Mouse (Mus musculus) layer of hippocampus, adult 9-11 months (tissue): Measurements from ENCODE around the gene Adam33.
A peak's percentile ranks its signal among the peaks of the same experiment; 100 is the strongest.
"Not testable (repeated sequence)": the region's sequence is repeated elsewhere in the genome, so short reads cannot be mapped to it uniquely, and the experiment has no call there.

Experiments used
- DNase-seq: peaks from one replicate; pipeline ENCODE4 v3.0.0; 2022

Adam33 gene

DNA sequence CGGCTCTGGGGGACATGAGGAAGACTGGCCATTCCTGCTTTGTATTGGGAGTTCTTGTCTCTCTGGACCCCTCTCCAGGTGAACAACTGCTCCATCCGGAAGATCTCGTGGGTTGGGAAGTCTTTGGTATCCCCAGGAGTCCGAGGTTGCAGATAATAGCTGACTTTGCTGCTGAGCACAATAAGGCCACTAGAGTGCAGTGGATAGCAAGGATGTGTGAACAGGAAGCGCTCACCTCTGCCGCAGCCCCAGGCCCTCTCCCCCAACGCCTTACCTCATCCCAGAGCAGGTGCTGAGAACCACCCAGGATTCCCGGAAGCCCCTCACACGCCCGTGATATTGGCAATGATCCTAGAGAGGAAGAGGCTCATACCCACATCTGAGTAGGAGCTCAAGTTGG, 7.4 kb downstream of the Adam33 start:
- no peak for DNase-seq

DNA sequence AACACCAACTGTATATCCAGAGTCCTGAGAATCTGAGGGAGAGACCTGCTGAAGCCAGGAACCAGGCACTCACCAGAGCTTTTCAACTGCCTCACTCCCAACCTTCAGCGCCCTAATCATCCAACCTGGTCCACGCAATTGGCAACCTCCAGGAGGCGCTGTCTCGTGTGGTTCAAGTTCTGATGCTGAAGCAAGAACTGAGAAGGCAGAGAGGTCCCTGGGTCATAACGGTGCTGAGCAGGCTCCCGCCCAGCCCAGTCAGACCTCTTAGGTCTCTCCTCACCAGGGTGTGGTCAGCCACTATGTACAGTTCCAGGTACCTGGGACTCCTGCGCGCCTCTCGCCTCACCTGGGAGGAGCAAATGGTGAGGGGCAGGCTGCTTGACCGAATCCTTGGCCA, 8.0 kb downstream of the Adam33 start:
- no peak for DNase-seq

- no peak for DNase-seq
Observed at GRCm38 (mm10) chr2:131054646-131055264, 8.9 kb downstream of the Adam33 start.

- DNase-seq, result no peak
Observed at GRCm38 (mm10) chr2:131053851-131054645, 9.6 kb downstream of the Adam33 start.

DNA sequence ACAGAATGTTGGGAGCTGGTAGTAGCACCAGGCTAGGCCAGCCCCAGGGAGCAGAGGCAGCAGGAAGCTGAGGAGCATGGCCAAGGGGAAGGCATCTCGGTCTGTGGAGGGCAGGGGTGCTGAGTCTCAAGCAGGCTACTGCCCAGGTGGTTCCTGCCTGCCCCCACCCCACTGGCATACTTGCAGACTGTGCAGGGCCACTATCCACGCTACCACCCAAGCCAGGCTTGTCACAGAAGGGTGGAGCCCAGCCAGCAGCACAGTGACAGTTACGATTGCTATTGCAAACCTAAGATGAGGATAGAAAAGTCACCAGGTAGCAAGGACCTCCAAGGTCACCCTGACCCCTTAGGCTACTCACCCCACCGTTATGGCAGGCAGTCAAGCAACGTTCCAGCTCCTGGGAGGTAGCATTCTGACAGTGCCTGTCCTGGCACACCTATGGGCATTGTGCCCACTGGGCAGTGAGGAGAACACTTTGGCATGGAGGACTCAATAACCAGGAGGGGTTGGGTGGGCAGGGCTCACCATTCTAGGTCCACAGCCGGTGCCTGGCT, 10.7 kb downstream of the Adam33 start:
- DNase-seq, result no peak

GRCm38 (mm10) chr2:131052043-131052442, 11.6 kb downstream of the Adam33 start:
- DNase-seq, result no peak

GRCm38 (mm10) chr2:131046025-131046424, 17.6 kb downstream of the Adam33 start:
- DNase-seq, result no peak

DNA sequence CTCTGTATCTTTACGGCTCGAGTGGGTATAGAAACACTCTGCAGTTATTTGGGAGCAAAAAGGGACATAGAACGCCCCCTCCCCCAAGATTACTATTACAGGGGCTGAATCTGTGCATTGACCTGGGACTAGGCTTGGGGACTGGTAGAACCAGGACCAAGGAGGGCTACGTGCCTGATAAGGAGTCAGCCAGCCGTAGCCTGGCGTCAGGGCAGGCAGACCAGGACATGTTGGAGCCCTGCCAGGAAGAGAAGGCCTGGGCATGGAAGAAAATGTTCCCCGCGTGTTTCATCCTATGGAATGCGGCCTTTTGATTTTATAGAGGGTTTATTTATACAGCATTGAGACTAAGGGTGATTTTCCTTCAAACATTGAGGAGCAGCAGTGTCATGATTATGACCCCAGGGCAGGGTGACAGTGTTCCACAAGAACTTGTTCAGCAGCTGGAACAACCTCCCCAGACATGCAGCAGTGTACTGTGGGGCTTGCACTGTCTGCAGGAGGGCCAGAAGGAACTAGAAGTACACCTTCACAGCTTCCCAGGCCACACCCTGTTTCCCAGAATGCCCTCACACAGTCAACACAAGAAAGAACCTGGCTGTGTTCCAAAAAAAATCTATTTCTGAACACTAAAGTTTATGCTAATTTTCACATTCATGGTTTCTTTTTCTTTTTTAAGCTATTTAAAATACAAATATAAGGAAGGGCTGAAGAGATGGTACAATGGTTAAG, 18.5 kb downstream of the Adam33 start:
- no peak for DNase-seq

DNA sequence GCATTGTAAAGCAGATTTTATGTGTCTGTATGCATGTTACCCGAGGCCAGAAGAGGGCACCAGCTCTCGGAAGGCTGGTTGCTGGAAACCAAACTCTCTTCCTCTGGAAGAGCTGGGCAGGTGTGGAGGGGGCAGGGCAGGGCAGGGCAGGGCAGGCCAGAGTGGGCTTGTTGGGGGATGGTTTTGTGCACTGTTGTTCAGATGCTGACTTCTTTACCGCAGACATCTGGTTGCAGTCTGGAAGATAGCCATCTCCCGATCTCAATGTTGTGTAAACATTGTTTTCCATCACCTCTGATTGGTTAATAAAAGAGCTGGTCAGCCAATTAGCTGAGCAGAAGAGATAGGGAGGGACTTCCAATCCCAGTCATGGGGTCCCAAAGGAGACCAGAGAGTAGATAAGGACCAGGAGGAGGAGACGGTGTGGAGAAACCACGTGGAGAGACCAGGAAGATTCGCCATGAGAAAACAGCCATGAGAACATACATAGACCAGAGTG, 19.2 kb downstream of the Adam33 start:
- DNase-seq, result no peak

- DNase-seq, result no peak
Observed at GRCm38 (mm10) chr2:131042988-131043387, 20.6 kb downstream of the Adam33 start, which contains the start of gene Gfra4. TSS of gene Gfra4 (minus strand) at chr2:131043088.

GRCm38 (mm10) chr2:131040854-131041825, 22.5 kb downstream of the Adam33 start:
- peak; percentile 81 for DNase-seq

- DNase-seq, result no peak
Observed at GRCm38 (mm10) chr2:131038675-131039074, 24.9 kb downstream of the Adam33 start.

DNA sequence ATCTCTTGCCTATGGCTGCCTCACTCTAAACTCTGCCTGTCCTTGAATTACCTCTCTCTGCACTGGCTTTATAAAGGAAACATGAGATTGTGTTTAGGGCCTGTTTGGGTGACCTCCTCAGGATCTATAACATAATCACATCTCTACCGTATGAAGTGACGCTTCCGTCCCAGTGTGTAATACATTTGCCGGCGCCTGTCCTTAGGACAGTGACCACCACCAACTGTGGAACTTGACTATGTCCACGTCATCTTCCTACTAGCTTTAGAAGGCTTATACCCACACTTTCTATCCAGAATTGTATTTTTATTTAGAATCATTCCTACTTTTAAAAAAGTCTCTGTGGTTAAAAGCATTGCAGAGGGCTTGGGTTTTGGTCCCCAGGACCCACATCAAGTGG, 25.4 kb downstream of the Adam33 start:
- DNase-seq, result no peak

GRCm38 (mm10) chr2:131037226-131037990, 26.2 kb downstream of the Adam33 start:
- peak; percentile 40 for DNase-seq

GRCm38 (mm10) chr2:131036757-131037156, 26.9 kb downstream of the Adam33 start:
- DNase-seq, result no peak

DNA sequence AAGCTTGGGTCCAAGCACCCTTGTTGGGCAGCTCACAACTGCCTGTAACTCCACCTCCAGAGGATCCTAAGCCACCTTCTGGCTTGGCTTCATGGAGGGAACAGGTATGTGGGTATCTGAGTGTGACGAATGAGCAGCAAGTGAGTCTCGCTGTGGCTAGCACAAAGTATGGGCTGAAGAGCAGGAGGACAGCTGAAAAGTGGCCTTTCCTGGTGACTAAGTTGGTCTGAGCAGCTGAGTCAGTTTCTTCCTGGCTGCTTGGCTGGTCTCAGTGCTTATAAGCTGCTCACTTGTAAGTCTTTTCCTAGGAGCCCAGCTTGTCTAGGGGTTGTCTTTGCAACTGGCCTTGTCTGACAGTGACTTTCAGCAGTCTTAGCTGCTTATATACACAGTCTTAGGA, 27.3 kb downstream of the Adam33 start:
- no peak for DNase-seq

GRCm38 (mm10) chr2:131031406-131031805, 32.2 kb downstream of the Adam33 start:
- not testable (repeated sequence) for DNase-seq

- DNase-seq, result no peak
Observed at GRCm38 (mm10) chr2:131030998-131031397, 32.6 kb downstream of the Adam33 start.

DNA sequence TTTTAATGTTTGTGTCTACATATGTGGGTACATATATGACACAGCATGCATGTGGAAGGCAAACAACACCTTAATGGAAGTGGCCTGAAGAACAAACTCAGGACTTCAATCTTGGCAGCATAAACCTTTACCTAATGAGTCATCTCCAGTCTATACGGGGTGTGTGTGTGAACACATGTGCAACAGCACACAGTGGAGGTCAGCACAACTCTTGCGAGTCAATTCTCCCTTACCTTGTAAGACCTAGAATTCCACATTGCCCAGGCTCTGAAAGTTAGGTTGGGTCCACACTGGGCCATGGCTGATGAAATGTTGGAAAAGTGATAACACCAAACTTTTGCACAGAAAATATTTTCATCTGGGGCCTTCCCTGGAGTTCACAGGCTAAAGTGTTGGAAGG, 33.1 kb downstream of the Adam33 start:
- DNase-seq, result no peak

GRCm38 (mm10) chr2:131029065-131029935, 34.3 kb downstream of the Adam33 start:
- DNase-seq, result no peak
